Comparison of ENCODE assay signal across 11 mouse cellular contexts in genomic region chr9:62837611-62838010, GRCm38 (mm10). TPM values are rescaled to one million over a fixed set of nuclear protein-coding genes. Genes with fewer than 3 reads are reported as not detected.
DNase-seq lines count a peak whose midpoint lies in the region; ATAC-seq and TF ChIP-seq lines count a peak whose summit lies in the region.
"Had no signal": no experiment of that assay in that cellular context is flagged by ENCODE, and none has a peak within 500 bp of the region (broad histone marks: within the 10 kb centered on the region; RNA-seq: fewer than 3 reads in every experiment).

No protein-coding gene starts in this region.

- H3K4me1 ChIP-seq in embryonic facial prominence, embryonic 15.5 days: peaks cover 28% of the 10 kb centered on the region
- H3K4me1 ChIP-seq in midbrain, embryonic 16.5 days (ENCODE audit: control insufficient read depth, insufficient read depth, low read length): peaks cover 7% of the 10 kb centered on the region

- 39% methylated on average over 3 of the region's 3 CpGs for WGBS in embryonic facial prominence, embryonic 15.5 days
- WGBS in midbrain, embryonic 16.5 days: 51% methylated on average over 3 of the region's 3 CpGs

- H3K9ac ChIP-seq in embryonic facial prominence, embryonic 15.5 days: no peak overlapping the region
- no peak overlapping the region for H3K9ac ChIP-seq in midbrain, embryonic 16.5 days (ENCODE audit: low read depth, low read length)

- no peak overlapping the region for H3K4me3 ChIP-seq in layer of hippocampus, adult 2 months
- H3K4me3 ChIP-seq in embryonic facial prominence, embryonic 15.5 days (replicated peaks): no peak overlapping the region
- no peak overlapping the region for H3K4me3 ChIP-seq in midbrain, embryonic 16.5 days (ENCODE audit: low read depth, low read length)

- peak overlapping the region; percentile 95; the same call in 1 of the 2 replicates for H3K27ac ChIP-seq in layer of hippocampus, adult 2 months
- H3K27ac ChIP-seq in embryonic facial prominence, embryonic 15.5 days (replicated peaks): peak overlapping the region; percentile 82
- H3K27ac ChIP-seq in midbrain, embryonic 16.5 days (ENCODE audit: low read length): no peak overlapping the region

- H3K27me3 ChIP-seq in embryonic facial prominence, embryonic 15.5 days: no peaks in the 10 kb centered on the region
- H3K27me3 ChIP-seq in midbrain, embryonic 16.5 days (ENCODE audit: control insufficient read depth, insufficient read depth, low read depth, low read length): no peaks in the 10 kb centered on the region

- DNase-seq in frontal cortex, postnatal 25 days (ENCODE audit: low spot score in 2 of 2): no peak
- DNase-seq in layer of hippocampus, adult 2 months (ENCODE audit: low spot score in 2 of 2): no peak
- DNase-seq in layer of hippocampus, adult 18-20 months (ENCODE audit: low spot score in 2 of 2): no peak
- no peak for DNase-seq in testis, postnatal 10 days (ENCODE audit: low spot score)
- DNase-seq in right cerebral cortex, postnatal 4 days: no peak
- DNase-seq: adrenal gland, postnatal 14 days; cerebellum, postnatal 36 days; gastrocnemius, postnatal 25 days had no signal

- no peaks in the 10 kb centered on the region for H3K36me3 ChIP-seq in embryonic facial prominence, embryonic 15.5 days
- no peaks in the 10 kb centered on the region for H3K36me3 ChIP-seq in midbrain, embryonic 16.5 days (ENCODE audit: control insufficient read depth, insufficient read depth, low read length)

- TF ChIP-seq CTCF in layer of hippocampus, adult 2 months (conservative IDR thresholded peaks at IDR 0.05): no peak

- ATAC-seq in frontal cortex, adult (ENCODE audit: low TSS enrichment): peak; percentile 29; the same call in 1 of the 2 replicates
- ATAC-seq in embryonic facial prominence, embryonic 15.5 days (ENCODE audit: insufficient number of reproducible peaks, low FRiP score, low TSS enrichment, low read depth): no peak
- 0 out of 2 replicates have a peak, but pooled peaks have one; percentile 10 for ATAC-seq in midbrain, embryonic 16.5 days

- H3K4me2 ChIP-seq in embryonic facial prominence, embryonic 15.5 days (replicated peaks): no peak overlapping the region
- no peak overlapping the region for H3K4me2 ChIP-seq in midbrain, embryonic 16.5 days (ENCODE audit: low read length)

- no peaks in the 10 kb centered on the region for H3K9me3 ChIP-seq in embryonic facial prominence, embryonic 15.5 days (replicated peaks)
- no peaks in the 10 kb centered on the region for H3K9me3 ChIP-seq in midbrain, embryonic 16.5 days (replicated peaks; ENCODE audit: control insufficient read depth, low read length, poor library complexity, severe bottlenecking)

RNA-seq across cellular contexts. Expression of gene Cln6, which starts 1.0 kb away (rescaled TPM):
- total RNA-seq in layer of hippocampus, adult 2 months (2021): 10 to 100 TPM; 12.1 to 12.2 TPM
- total RNA-seq in layer of hippocampus, adult 18-20 months (2021): 10 to 100 TPM; 10.2 to 13.5 TPM
- 25.1 and 27.1 TPM in 2 replicates for polyA plus RNA-seq in embryonic facial prominence, embryonic 15.5 days (2015; fragmentation: Nextera tagmentation; extraction: Ambion mirVana)
- 4.1 and 5.1 TPM in 2 replicates for polyA plus RNA-seq in midbrain, embryonic 16.5 days (2015; fragmentation: Nextera tagmentation; extraction: Ambion mirVana)

RNA-seq across cellular contexts. Expression of gene Calml4, which starts 20.3 kb away (rescaled TPM):
- 1 to 10 TPM; 1.8 to 2.4 TPM for total RNA-seq in layer of hippocampus, adult 2 months (2021)
- 1 to 10 TPM; 1.8 to 2.0 TPM for total RNA-seq in layer of hippocampus, adult 18-20 months (2021)
- 13.3 and 16.6 TPM in 2 replicates for polyA plus RNA-seq in embryonic facial prominence, embryonic 15.5 days (2015; fragmentation: Nextera tagmentation; extraction: Ambion mirVana)
- 10.7 and 11.2 TPM in 2 replicates for polyA plus RNA-seq in midbrain, embryonic 16.5 days (2015; fragmentation: Nextera tagmentation; extraction: Ambion mirVana)

RNA-seq across cellular contexts. Expression of gene Fem1b, which starts 25.9 kb away (rescaled TPM):
- 10 to 100 TPM; 91.9 to 95.0 TPM for total RNA-seq in layer of hippocampus, adult 2 months (2021)
- total RNA-seq in layer of hippocampus, adult 18-20 months (2021): 100 to 1,000 TPM in 1 of 2 experiments, 10 to 100 TPM in 1; 95.5 to 100 TPM
- polyA plus RNA-seq in embryonic facial prominence, embryonic 15.5 days (2015; fragmentation: Nextera tagmentation; extraction: Ambion mirVana): 17.7 and 18.1 TPM in 2 replicates
- polyA plus RNA-seq in midbrain, embryonic 16.5 days (2015; fragmentation: Nextera tagmentation; extraction: Ambion mirVana): 64.5 and 69.3 TPM in 2 replicates
